Mouse (Mus musculus) liver, postnatal 0 days (tissue): ENCODE results near the gene Hoxd10. TPM values are rescaled to one million over a fixed set of nuclear protein-coding genes. Genes with fewer than 3 reads are reported as not detected.

Experiments
- ATAC-seq: fragments of 200-750 bp; cut with Nextera tagmentation; 2 replicates; pipeline ENCODE4 v1.8.0; 2017; ENCODE audit warnings: mild to moderate bottlenecking, moderate library complexity
- DNase-seq: peaks from one replicate; pipeline ENCODE4 v3.0.0-alpha.2; 2016
- H3K27ac ChIP-seq: fragments of 300-500 bp; sonication (generic); 2 replicates; pipeline ENCODE4 v1.5.1; 2014; ENCODE audit warnings: antibody characterized with exemption, moderate library complexity, mild to moderate bottlenecking, low read depth
- H3K27me3 ChIP-seq: fragments of 300-500 bp; sonication (generic); 2 replicates; pipeline ENCODE4 v1.6.1; 2014; ENCODE audit warnings: low read length, control low read depth, mixed read lengths; ENCODE audit not compliant: insufficient read depth
- H3K36me3 ChIP-seq: fragments of 300-500 bp; sonication (generic); replicated peaks from 2 replicates; pipeline ENCODE4 v1.6.1; 2014; ENCODE audit warnings: mild to moderate bottlenecking, control low read depth, low read length, moderate library complexity, mixed read lengths; ENCODE audit not compliant: insufficient read depth
- H3K4me1 ChIP-seq: fragments of 300-500 bp; sonication (generic); 2 replicates; pipeline ENCODE4 v1.6.1; 2014; ENCODE audit warnings: antibody characterized with exemption, mild to moderate bottlenecking, control low read depth; ENCODE audit not compliant: insufficient read depth
- H3K4me2 ChIP-seq: fragments of 300-500 bp; sonication (generic); 2 replicates; pipeline ENCODE4 v1.6.1; 2014; ENCODE audit warnings: low read depth, mild to moderate bottlenecking, low read length, moderate library complexity, mixed read lengths
- H3K4me3 ChIP-seq: fragments of 300-500 bp; sonication (generic); 2 replicates; pipeline ENCODE4 v1.5.1; 2014; ENCODE audit warnings: low read depth, low read length
- H3K9ac ChIP-seq: fragments of 300-500 bp; sonication (generic); replicated peaks from 2 replicates; pipeline ENCODE4 v1.6.1; 2014; ENCODE audit warnings: mild to moderate bottlenecking, moderate library complexity
- H3K9me3 ChIP-seq: fragments of 300-500 bp; sonication (generic); 2 replicates; pipeline ENCODE4 v1.6.1; 2016; ENCODE audit warnings: mild to moderate bottlenecking, control low read depth, low read length, mixed read lengths
- CTCF ChIP-seq: sonication (generic); IDR thresholded peaks from 2 replicates; pipeline ENCODE4 v1.5.1; 2016; ENCODE audit warnings: antibody characterized with exemption, low read depth
- EP300 ChIP-seq: IDR thresholded peaks from 2 replicates; pipeline ENCODE4 v1.6.1; 2016; ENCODE audit warnings: antibody characterized with exemption, low read depth, mild to moderate bottlenecking
- WGBS: fragments of 180-500 bp; shearing (Covaris S2); extraction: QIAGEN DNeasy Blood & Tissue Kit; methylation state at CpG from one replicate; pipeline ENCODE4 v1.1.7; 2014; ENCODE audit not compliant: insufficient replicate concordance; 5-methylcytosine and 5-hydroxymethylcytosine counted together
- polyA plus RNA-seq: library from polyadenylated mRNA; unstranded; fragments of >200 nt; fragmentation: Nextera tagmentation; extraction: Ambion mirVana; gene quantifications from 2 replicates; pipeline ENCODE4 v1.2.1, GENCODE M21; 2015

The Hoxd10 gene
- polyA plus RNA-seq, 1 experiment from 2014 or later = not detected

DNA sequence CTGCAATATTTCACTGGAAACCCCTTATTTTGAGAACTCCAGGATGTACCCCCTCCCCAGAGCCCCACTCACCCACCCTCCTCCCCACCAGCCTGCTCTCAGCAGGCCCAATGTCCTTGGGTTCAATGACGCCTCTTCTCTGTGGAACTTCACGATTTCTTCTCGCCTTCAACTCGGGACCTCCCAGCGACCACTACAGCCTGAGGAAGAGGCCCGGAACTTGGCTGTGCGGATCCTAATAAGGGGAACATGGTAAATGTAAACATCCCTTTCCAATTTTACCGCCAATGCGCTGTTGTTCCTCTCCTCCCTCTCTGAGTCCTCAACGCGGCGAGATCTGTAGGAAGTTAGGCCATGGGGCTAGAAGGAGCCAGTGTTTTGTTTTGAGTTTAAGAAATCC lies 7.6 kb upstream of the Hoxd10 start:
- Histone ChIP-seq H3K27me3 (peaks cover 97% of the 10 kb centered on the region), H3K9ac (no peak overlapping the region), H3K9me3 (no peaks in the 10 kb centered on the region), H3K27ac (no peak overlapping the region), H3K4me1 (peaks cover 3% of the 10 kb centered on the region; the same call in 1 of the 2 replicates), H3K4me2 (no peak overlapping the region), H3K36me3 (no peaks in the 10 kb centered on the region), H3K4me3 (no peak overlapping the region)
- DNase-seq (no peak), ATAC-seq (no peak)
- WGBS = 2% methylated on average over 12 of the region's 12 CpGs
- TF ChIP-seq CTCF = no peak
- no peak for TF ChIP-seq EP300

GRCm38 (mm10) chr2:74685059-74685603 lies 6.6 kb upstream of the Hoxd10 start:
- no peak overlapping the region for H3K9ac ChIP-seq
- no peaks in the 10 kb centered on the region for H3K36me3 ChIP-seq
- no peak overlapping the region for H3K27ac ChIP-seq
- no peak overlapping the region for H3K4me3 ChIP-seq
- no peaks in the 10 kb centered on the region for H3K9me3 ChIP-seq
- ATAC-seq (no peak), DNase-seq (no peak)
- peaks cover 97% of the 10 kb centered on the region for H3K27me3 ChIP-seq
- WGBS = 19% methylated on average over 4 of the region's 4 CpGs
- H3K4me1 ChIP-seq = peaks cover 3% of the 10 kb centered on the region; the same call in 1 of the 2 replicates
- no peak overlapping the region for H3K4me2 ChIP-seq
- TF ChIP-seq CTCF = no peak
- no peak for TF ChIP-seq EP300

DNA sequence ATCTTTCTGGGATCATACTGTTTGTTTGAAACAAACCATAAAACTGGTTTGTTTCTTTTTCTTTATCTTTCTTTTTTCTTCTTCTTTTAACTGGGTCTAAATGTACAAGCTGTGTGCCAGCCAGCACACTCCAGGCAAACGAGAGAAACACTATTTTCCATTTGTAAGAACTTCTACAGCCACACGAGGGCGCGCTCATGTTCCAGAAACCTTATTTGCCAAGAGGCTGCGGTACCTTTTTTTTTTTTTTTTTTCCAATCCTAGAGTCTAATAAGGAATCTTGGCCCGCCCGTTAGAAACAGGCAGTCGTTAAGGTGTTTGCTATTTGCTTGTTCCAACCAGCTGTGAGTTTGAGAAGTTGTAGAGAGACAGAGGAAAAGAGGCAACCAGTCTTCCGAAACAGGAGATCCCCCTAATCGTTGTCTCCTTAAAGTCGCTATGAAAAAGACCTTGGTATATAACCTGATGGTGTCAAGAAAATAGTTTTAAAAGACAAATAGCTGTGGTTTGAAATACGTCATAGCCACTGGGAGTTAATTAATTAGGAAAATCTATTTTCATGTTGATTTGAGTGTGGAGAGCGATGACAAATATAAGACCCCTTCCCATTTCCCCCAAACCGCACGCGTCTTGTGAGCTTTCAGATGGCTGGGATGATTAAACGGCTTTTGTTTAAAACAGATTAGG lies 5.3 kb upstream of the Hoxd10 start:
- no peaks in the 10 kb centered on the region for H3K36me3 ChIP-seq
- H3K4me3 ChIP-seq = no peak overlapping the region
- TF ChIP-seq EP300 = no peak
- TF ChIP-seq CTCF = peak; percentile 55

GRCm38 (mm10) chr2:74686988-74687697 lies 4.6 kb upstream of the Hoxd10 start:
- no peaks in the 10 kb centered on the region; the same call in 1 of the 2 replicates for H3K4me1 ChIP-seq
- DNase-seq (no peak), ATAC-seq (no peak)
- WGBS = 3% methylated on average over 27 of the region's 27 CpGs
- no peak overlapping the region for H3K4me3 ChIP-seq
- H3K27ac ChIP-seq = no peak overlapping the region
- no peaks in the 10 kb centered on the region for H3K9me3 ChIP-seq
- no peak overlapping the region for H3K9ac ChIP-seq
- no peaks in the 10 kb centered on the region for H3K36me3 ChIP-seq
- H3K4me2 ChIP-seq = no peak overlapping the region
- H3K27me3 ChIP-seq = peaks cover 97% of the 10 kb centered on the region
- TF ChIP-seq EP300 (no peak), CTCF (no peak)

More for the DNA sequence above, 5.3 kb upstream of the Hoxd10 start:
- DNase-seq (no peak), ATAC-seq (no peak)
- H3K4me1 ChIP-seq = peaks cover 3% of the 10 kb centered on the region; the same call in 1 of the 2 replicates
- H3K27ac ChIP-seq = no peak overlapping the region
- no peaks in the 10 kb centered on the region for H3K9me3 ChIP-seq
- H3K9ac ChIP-seq = no peak overlapping the region
- H3K4me2 ChIP-seq = no peak overlapping the region
- peaks cover 97% of the 10 kb centered on the region for H3K27me3 ChIP-seq
- WGBS = 7% methylated on average over 17 of the region's 17 CpGs

- Histone ChIP-seq H3K4me1 (no peaks in the 10 kb centered on the region), H3K4me2 (no peak overlapping the region), H3K36me3 (no peaks in the 10 kb centered on the region), H3K27me3 (peaks cover 97% of the 10 kb centered on the region), H3K9me3 (no peaks in the 10 kb centered on the region), H3K9ac (no peak overlapping the region), H3K27ac (no peak overlapping the region), H3K4me3 (no peak overlapping the region)
- no peak for TF ChIP-seq CTCF
- TF ChIP-seq EP300 = no peak
- 1% methylated on average over 31 of the region's 31 CpGs for WGBS
- no peak for DNase-seq
- no peak for ATAC-seq
Observed at GRCm38 (mm10) chr2:74687698-74688555, 3.8 kb upstream of the Hoxd10 start.
